Mouse (Mus musculus) stomach, postnatal 0 days (tissue): ENCODE results near the gene Ankrd33b.

Source experiments
- CTCF ChIP-seq: IDR thresholded peaks from 2 replicates; pipeline ENCODE4 v1.5.1; 2016; ENCODE audit warnings: antibody characterized with exemption, low read depth, mild to moderate bottlenecking, moderate library complexity
- EP300 ChIP-seq: optimal IDR thresholded peaks from 2 replicates; pipeline ENCODE3; 2016; ENCODE audit warnings: antibody characterized with exemption

- no peak for TF ChIP-seq CTCF
- TF ChIP-seq EP300: no peak
Observed at GRCm38 (mm10) chr15:31334829-31335228, 32.7 kb downstream of the Ankrd33b start.
